Mouse (Mus musculus): Measurements from ENCODE around the gene Gm20721. TPM values are rescaled to one million over a fixed set of nuclear protein-coding genes. Genes with fewer than 3 reads are reported as not detected.
"Not testable (repeated sequence)": the region's sequence is repeated elsewhere in the genome, so short reads cannot be mapped to it uniquely, and the experiment has no call there.

The Gm20721 gene
- total RNA-seq (2021), result 1 to 10 TPM; 3.0 TPM

DNA sequence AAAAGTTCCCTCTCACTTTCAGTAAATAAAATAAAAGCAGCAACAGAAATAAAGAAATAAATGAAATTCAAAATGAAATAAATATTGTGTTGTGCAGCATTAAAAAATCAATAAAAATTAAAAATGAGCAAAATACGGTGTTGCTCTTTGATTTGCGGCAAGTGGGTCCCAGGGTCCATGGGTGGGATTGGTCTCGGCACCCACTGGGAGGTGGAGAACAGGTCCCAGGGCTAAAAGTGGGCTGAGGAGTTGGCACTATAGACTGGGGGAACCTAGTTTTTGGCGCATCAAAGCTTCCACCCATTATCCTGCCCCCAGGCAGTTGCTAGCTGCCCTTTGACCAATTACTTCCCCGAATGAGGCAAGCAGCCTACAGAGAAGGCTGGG lies at the start of gene Gm20721:
Gene Gm20721 (minus strand): TSS at position 101 of the 387 bp plus-strand sequence.
- intact Hi-C loops (cut with DNase I), result no loop called here
- DNase-seq (ENCODE audit: low spot score in 2 of 2), result no peak

DNA sequence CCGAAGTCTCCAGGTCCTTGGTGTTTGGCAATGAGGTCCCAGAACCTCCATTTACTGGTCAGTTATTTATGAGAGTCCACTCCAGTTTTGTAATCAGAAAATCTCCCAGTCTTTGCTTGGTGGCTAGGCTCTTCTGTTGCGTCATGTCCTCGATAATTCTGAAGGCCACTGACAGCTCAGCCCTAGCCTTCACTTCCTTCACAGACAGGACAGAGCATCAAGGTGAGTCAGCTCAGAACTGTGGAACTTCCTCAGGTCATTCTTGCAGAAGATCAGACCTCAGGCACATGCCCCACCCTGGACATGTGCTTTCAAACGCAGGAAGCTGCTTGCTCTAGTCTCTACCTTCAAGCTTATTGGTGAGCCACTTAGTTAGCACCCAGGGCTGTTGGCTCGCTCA lies 46.9 kb upstream of the Gm20721 start:
- no peak for DNase-seq (ENCODE audit: low spot score in 2 of 2)
- intact Hi-C loops (cut with DNase I), result no loop called here

DNA sequence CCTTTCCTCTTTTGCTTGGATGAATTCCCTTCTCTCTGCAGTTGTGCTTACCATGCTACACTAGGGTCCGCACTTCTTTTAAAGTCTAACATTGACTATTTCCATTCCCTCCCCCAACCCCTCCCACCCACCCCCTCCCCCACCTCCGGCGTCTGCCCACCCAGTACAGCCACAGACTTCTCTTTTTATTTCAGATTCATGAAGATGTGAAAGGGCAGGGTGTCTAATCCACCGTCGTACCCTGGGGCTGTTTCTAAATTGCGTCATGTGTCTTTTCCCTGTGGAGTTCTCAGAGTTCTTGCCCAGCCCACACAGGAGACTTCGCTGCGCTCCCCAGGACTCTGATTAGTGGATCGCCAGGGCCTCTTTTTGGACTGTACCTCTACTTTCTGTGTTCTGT lies 46.0 kb upstream of the Gm20721 start:
- intact Hi-C loops (cut with DNase I), result no loop called here

DNA sequence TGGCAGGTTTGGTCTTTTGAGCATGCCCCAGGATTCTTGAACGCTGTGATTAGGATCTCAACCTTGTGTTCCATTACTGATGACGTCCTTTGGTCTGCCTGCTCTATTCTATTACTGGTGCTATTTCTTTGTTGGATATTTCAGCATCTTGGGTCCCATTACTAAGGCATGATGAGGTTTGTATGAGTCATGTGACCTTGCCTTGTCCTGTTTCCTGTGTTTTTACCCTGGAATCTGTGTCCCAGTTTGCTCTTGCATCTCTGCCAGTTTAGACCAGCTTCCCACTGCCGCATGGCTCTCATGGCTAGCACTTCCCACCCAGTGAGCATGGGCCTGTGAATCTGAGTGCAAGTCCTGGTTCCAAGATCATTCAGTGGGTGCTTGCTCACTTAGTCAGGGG lies 45.4 kb upstream of the Gm20721 start:
- intact Hi-C loops (cut with DNase I), result no loop called here
- DNase-seq (ENCODE audit: low spot score in 2 of 2), result no peak

More for the DNA sequence above, 46.0 kb upstream of the Gm20721 start:
- DNase-seq (ENCODE audit: low spot score in 2 of 2), result no peak

DNA sequence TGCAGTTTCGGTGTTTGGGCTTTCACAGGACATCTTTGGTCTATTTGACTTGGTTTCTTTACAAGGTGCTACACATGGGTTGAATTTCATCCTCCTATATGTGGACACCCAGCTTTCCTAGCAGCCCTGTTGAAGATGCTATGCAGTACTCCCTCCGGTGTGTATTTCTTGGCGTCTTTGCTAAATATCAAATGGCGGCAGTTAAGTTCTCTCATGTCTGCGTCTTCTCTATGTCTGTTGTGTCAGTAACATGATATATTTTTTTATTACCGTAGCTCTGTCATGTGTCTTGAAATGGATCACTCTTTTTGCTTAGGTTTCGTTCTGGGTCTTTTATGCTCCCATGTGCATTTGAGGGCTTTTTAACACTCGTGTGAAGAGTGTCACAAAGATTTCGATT lies 34.5 kb upstream of the Gm20721 start:
- intact Hi-C loops (cut with DNase I), result no loop called here
- DNase-seq (ENCODE audit: low spot score in 2 of 2), result no peak

DNA sequence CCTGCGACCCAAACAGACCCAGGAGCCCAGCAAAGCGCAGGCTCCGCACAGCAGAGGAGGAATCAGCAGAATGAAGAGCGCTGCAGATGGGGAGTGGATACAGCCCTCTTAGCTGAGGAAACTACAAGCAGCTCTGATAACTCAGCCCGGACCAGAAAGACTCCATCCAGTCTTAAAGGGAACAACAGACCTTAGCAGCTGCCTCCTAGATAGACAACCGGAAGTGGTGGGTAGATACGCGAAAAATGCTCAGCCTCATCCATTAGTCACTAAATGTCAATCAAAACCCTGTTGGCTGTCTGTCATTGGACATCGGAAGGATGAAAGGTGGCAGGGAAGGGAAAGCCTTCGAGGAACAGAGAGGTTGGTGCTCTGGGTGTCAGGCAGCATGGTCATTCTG lies 20.1 kb upstream of the Gm20721 start:
- DNase-seq (ENCODE audit: low spot score in 2 of 2), result no peak
- intact Hi-C loops (cut with DNase I), result no loop called here

DNA sequence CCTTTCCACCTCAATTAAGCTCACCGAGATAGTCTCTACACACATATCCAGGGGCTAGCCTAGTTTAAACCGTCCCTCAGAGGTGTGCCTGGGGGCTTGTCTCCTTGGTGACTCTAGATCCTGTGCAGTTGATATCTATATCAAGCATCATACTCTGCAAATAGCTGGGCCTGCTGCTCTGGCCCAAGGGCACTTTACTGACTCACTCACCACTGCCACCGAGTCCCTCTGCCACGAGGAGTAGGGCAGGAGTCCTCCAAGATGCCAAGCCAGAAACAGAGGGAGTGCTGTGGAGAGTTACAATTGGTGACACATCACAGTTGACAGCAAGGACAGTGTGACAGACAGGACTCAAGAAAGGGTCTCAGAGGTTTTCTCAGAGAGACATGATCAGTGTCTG lies 13.1 kb upstream of the Gm20721 start:
- no peak for DNase-seq (ENCODE audit: low spot score in 2 of 2)
- intact Hi-C loops (cut with DNase I), result no loop called here

DNA sequence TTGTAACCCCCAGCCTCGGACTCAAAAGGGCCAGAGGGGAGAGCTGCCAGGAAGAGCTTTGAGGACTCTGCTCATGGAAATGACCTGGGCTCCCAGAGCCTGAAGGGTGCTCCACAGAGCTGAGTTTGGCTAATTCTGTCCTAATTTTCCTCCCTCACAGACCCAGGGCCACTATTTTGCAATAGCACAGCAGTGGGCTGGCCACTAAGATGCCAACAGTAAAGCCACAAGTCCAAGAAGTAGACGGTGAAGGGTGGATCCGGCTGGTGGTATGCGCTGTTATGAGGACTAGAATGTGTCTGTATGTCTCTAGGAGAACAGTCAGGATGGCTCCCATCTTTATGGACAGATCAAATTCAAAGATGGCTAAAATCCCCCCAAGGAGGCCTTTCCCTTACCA lies 12.0 kb upstream of the Gm20721 start:
- intact Hi-C loops (cut with DNase I), result no loop called here
- DNase-seq (ENCODE audit: low spot score in 2 of 2), result no peak

DNA sequence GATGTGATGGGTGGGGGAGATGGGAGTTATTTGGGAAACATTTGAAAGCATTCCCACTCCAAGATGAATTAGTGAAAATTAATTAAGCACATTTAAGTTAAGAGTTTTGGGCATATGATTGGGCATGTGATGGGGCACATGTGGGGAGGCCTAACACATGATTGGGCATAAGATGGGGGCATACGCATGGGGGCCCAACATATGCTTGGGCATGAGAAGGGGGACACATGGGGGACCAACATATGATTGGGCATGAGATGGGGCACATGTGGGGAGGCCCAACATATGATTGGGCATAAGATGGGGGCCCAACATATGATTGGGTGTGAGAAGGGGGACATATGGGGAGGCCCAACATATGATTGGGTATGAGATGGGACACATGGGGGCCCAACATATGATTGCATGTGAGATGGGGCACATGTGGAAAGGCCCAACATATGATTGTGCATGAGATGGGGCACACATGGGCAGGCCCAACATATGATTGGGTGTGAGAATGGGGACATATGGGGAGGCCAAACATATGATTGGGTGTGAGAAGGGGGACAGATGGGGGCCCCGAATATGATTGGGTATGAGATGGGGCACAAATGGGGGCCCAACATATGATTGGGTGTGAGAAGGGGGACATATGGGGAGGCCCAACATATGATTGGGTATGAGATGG lies 622 bp upstream of the Gm20721 start:
- DNase-seq (ENCODE audit: low spot score in 2 of 2); intact Hi-C loops (cut with DNase I): not testable (repeated sequence)

DNA sequence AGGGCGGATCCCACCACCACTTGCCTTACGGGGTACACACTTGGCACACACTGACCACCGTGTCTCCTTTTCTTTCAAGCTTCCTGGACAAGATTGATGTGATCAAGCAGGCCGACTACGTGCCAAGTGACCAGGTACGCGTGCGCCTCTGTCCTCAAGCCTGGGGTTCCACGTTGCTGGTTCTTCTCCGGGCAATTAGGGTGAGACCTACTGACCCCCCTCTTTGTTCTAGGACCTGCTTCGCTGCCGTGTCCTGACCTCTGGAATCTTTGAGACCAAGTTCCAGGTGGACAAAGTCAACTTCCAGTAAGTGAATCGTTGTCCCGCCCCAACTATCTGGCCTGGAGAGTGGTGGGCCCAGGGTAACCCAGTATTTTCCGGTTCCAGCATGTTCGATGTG lies 1.5 kb downstream of the Gm20721 start:
- intact Hi-C loops (cut with DNase I), result no loop called here
- no peak for DNase-seq (ENCODE audit: low spot score in 2 of 2)

DNA sequence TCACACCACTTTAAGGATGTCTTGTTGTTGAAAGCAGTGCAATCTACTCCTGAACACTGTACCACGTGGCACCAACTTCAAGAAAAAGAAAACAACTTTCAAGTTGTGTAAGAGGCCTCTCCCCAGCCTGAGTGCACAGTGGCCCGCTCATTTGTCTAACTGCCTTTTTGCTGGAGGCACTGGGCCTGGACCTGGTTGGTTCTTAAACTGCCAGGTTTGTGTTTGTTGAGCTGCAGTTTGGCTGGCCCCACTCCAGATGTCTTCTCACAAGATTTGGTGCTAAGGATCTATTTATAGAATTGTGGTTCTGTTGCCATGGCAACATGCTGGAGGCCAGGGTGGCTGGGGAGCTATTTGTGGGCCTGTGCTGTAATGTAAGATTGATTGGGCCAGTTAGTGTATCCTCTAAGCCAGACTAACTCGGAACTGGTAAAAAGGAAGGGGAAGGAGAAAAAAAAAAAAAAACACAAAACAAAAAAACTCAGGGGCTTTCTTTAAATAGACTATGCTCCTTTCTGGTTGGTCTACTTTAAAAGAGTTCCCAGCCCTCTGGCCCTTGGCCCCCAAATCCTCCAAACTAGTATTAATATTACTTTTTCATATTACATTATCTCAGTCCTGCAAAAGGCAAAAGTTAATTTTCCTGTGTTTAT lies 2.4 kb downstream of the Gm20721 start:
- peak; percentile 59 to 77 for DNase-seq (ENCODE audit: low spot score in 2 of 2)
- intact Hi-C loops (cut with DNase I), result no loop called here

DNA sequence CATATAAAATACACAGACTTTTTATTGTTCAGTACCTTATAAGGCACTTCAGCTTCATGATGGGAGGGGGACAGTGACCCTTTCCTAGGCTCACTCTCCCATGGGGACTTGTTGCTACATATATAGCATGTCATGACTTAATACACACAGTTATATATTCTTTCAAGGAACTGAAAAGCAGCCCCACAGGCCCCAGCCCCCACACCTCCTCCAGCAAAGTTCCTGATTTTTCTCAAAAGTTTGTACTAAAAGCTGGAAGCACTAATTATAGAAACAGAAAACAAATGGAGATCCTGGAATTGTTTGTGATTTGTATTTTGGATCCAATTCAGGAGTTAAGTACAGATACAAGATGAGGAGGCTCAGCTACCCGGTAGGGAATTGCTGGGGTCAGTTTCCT lies 2.9 kb downstream of the Gm20721 start:
- intact Hi-C loops (cut with DNase I), result no loop called here
- no peak for DNase-seq (ENCODE audit: low spot score in 2 of 2)

DNA sequence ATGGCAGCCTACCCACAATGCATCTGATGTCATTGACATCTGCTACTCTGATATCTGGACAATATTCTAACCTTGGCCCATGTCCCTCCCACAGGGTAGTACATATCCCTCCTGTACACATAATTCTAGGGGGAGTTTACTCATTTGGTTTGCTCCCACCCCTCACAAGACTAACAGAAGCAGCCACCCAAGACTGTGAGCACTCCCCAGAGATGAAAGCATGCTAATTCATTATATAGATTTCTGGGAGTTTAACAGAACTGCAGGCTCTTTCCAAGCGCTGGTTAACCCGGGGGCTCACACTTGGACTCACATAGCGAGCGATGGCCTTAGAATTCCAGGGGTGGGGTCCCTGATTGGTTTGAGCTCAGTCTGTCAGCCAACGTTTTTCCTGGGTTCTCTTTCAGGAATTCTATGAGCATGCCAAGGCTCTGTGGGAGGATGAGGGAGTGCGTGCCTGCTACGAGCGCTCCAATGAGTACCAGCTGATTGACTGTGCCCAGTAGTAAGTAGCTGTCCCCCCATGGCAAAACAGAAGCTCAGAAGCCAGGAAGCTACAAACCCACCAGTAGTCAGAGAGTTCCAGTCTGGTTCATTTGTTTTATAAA lies 3.6 kb downstream of the Gm20721 start:
- no peak for DNase-seq (ENCODE audit: low spot score in 2 of 2)
- intact Hi-C loops (cut with DNase I), result no loop called here

DNA sequence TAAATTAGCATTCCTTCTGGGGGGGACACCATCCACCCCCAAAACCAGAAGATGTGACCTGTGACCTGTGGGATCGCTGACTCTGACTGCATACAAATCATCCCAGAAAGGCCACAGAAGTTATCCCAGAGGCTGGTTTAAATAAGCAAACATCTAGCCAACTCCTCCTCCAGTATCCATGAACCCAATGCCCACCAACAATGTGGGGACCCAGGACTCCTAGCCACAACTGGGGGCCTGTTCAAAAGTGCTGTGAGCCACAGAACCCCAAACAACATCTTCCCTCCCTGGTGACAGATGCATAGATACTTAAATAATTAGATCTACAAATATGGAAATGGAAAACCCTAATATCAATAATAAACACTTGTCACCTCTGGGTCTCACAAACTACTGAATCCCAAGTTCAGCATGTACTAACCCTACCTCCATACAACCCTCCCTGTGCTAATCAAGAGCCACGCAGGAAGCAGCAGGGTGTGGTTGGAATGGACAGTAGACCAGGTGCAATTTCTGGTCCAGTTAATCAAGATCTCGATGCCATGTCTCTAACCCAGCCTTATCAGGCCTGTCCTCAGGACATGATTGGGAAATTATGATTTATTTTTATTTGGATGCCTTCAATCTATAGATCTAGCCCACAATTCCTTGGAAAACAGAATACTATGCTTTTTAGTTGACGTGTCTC lies 5.5 kb downstream of the Gm20721 start:
- no peak for DNase-seq (ENCODE audit: low spot score in 2 of 2)
- intact Hi-C loops (cut with DNase I), result no loop called here

DNA sequence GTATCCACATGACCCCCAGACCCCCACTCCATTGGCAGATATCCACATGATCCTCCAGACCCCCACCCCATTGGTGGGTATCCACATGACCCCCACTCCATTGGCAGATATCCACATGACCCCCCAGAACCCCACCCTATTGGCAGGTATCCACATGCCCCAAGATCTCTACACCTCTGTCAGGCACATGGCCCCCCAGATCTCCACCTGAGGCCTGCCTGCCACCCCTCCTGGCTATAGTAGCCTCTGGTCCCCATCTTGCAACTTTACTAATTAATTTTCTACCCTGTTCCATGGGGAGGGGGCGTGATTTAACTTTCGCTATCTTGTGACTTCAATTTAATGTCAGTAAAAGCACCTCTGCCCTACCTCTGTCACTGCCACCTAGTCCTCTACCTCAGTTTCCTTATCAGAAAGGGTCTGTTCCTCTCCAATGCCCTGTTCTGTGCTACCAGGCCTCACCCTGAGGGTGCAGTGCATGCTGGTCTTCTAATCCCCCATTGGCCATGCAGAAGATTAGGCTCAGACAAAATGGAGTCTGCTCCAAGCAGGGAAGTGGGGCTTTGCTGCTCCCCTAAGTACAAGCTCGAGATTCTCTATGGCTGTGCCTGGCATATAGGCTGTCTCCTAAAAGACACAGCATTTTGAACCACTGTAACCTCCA lies 6.2 kb downstream of the Gm20721 start:
- intact Hi-C loops (cut with DNase I), result no loop called here
- no peak for DNase-seq (ENCODE audit: low spot score in 2 of 2)

DNA sequence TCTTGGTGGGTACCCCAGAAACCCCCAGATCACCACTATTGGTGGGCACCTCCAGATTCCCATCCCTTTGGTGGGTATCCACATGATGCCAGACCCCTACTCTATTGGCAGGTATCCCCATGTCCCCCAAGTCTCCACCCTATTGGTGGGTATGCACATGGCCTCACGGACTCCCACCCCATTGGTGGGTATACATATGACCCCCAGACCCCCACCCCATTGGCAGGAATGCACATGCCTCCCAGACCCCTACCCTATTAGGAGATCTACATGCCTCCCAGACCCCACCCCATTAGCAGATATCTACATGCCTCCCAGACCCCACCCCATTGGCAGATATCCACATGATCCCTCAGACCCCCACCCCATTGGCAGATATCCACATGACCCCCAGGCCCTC lies 6.8 kb downstream of the Gm20721 start:
- intact Hi-C loops (cut with DNase I), result no loop called here
- no peak for DNase-seq (ENCODE audit: low spot score in 2 of 2)

DNA sequence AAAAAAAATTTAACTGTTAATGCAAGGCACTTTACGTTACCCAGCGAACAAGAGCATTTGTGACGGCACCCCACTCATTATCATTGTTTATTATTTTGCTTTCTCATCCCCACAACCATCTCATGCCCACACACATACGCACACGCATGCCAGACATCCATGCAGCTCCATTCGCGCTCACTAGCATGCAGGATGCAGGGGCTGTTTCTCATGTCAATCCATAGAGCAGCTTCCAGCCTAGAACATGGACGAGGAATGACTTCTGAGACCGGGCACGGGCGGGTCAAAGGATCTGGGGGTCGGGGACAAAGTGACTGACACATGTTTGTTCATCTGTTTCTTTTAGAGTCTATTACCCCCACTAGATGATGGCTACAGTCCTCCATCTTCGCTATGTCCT lies 9.2 kb downstream of the Gm20721 start:
- intact Hi-C loops (cut with DNase I), result no loop called here
- DNase-seq (ENCODE audit: low spot score in 2 of 2), result no peak

DNA sequence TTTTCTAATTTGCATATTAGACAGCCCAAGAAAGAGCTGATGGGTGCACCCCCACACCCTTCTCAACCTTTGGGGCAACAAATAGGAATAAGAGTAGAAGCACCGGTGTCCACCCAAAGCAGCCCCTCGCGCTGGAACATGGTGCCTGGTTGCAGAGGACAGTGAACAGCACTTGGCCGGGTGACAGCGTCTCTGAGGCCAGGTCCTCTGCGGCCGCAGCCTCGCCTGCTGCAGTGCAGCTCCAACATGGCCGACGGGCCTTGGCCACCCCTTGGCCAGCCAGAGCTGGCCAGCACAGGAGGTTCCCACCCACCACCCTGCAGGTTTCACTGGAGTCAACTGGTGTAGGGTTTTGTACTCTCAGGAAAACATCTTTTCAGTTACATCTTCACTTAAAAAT lies 12.1 kb downstream of the Gm20721 start:
- DNase-seq (ENCODE audit: low spot score in 2 of 2), result no peak
- intact Hi-C loops (cut with DNase I), result loop anchor here (5.0 kb wide), 1 partner anchor 128 kb away; the partner anchor contains the start of gene Atp5e

DNA sequence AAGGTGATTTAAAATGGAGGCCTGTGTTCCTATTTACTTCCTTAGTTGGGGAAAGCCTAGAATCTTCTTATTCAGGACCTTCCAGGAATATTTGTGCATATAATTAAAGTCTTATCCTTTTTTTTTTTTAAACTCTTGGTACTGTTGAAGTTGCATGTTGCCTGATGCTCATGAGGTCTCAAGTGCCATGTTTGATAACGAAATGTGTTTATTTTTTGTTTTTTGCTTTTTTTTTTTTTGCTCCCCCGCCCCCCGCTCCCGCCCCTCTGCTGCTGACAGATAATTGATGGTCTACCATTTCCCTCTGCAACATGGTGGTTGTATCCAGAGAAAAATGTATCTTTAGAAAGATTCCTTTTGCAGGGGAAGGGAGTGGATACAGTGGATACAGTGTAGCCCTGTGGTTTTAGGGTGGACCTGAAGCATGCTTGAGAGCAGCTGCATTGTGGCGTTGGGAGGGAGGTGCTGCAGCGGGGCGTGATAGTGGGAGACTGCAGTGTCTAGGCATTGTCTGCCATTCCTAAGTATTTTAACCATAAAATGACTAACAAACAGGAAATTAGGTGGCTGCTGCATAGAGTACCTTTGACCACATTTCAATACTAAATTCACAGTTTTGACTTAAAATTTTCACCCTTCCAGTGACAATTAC lies 13.1 kb downstream of the Gm20721 start:
- intact Hi-C loops (cut with DNase I), result loop anchor here (5.0 kb wide), 1 partner anchor 129 kb away; the partner anchor contains the start of gene Atp5e
- DNase-seq (ENCODE audit: low spot score in 2 of 2), result no peak
